Comparison of ENCODE assay signal across 11 mouse cellular contexts in the genomic region with DNA sequence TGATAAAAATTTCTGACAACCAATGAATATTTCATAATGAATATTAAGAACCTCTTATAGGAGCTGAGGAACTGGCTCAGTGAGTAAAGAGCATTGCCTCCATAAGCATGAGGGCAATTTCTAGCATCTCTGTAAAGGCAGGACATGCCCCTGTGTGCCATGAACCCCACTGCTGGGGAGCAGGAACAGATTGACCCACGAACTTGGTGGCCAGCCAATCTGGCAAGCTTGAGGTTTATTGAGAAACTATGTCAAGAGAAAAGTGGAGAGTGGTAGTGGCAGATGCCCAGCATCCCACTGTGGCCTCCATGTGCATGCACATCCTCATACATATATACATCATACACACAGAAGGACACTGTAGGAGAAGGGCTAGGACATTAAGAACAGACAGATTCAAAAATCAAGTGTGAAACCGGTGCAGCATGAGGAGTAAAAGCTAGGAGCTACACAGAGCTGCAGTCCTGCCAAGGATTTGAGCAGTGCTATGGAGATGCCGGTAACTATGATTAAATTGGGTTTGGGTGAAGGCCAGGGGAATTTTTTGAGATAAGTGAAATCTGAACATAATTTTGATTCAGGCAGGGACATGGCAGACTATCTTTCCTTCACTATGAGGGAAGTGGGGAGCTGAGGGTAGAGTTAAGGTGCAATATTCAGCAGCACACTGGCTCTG.
DNase-seq lines count a peak whose midpoint lies in the region; ATAC-seq and TF ChIP-seq lines count a peak whose summit lies in the region.
"Had no signal": no experiment of that assay in that cellular context is flagged by ENCODE, and none has a peak within 500 bp of the region (broad histone marks: within the 10 kb centered on the region; RNA-seq: fewer than 3 reads in every experiment).

No protein-coding gene starts in this region.

- peak; percentile 46 for DNase-seq in gastrocnemius, adult 2 months
- no peak for DNase-seq in gastrocnemius, postnatal 10 days
- no peak for DNase-seq in limb, embryonic 10.5 days (ENCODE audit: low spot score)
- DNase-seq in adrenal gland, adult 8-10 months, result peak; percentile 59
- peak; percentile 58 to 72 for DNase-seq in cerebellum, postnatal 25 days
- DNase-seq in spleen, postnatal 10 days (ENCODE audit: low spot score in 2 of 2), result no peak
- DNase-seq in thymus, postnatal 25 days, result no peak

- no peak overlapping the region for H3K9ac ChIP-seq in limb, embryonic 13.5 days
- H3K9ac ChIP-seq: hindbrain, embryonic 15.5 days; limb, embryonic 12.5 days had no signal

- no peaks in the 10 kb centered on the region for H3K9me3 ChIP-seq in limb, embryonic 13.5 days
- H3K9me3 ChIP-seq in limb, embryonic 10.5 days (replicated peaks), result no peaks in the 10 kb centered on the region
- H3K9me3 ChIP-seq: hindbrain, embryonic 15.5 days; limb, embryonic 12.5 days had no signal

- WGBS in limb, embryonic 13.5 days, result 86% methylated on average over 3 of the region's 3 CpGs
- WGBS in limb, embryonic 10.5 days, result 92% methylated on average over 3 of the region's 3 CpGs

- H3K27ac ChIP-seq in gastrocnemius, adult 2 months, result no peak overlapping the region
- H3K27ac ChIP-seq in limb, embryonic 13.5 days, result no peak overlapping the region
- no peak overlapping the region for H3K27ac ChIP-seq in limb, embryonic 10.5 days
- H3K27ac ChIP-seq: hindbrain, embryonic 15.5 days; limb, embryonic 12.5 days had no signal

- 0 out of 2 replicates have a peak, but pooled peaks have one; percentile 15 for ATAC-seq in limb, embryonic 13.5 days (ENCODE audit: low FRiP score, low read depth)

- intact Hi-C loops in gastrocnemius, adult 2 months (cut with DNase I), result no loop called here

- no peak overlapping the region for H3K4me2 ChIP-seq in limb, embryonic 13.5 days (replicated peaks)
- H3K4me2 ChIP-seq: hindbrain, embryonic 15.5 days; limb, embryonic 12.5 days had no signal

- TF ChIP-seq CTCF in gastrocnemius, adult 2 months (IDR thresholded peaks at IDR 0.05), result no peak

- H3K4me1 ChIP-seq in limb, embryonic 13.5 days, result peaks cover 13% of the 10 kb centered on the region
- peaks cover 15% of the 10 kb centered on the region for H3K4me1 ChIP-seq in limb, embryonic 10.5 days
- H3K4me1 ChIP-seq: hindbrain, embryonic 15.5 days had no signal

- peaks cover 6% of the 10 kb centered on the region for H3K36me3 ChIP-seq in limb, embryonic 13.5 days
- 0 out of 2 replicates have a peak, but pooled peaks cover 3% of the 10 kb centered on the region for H3K36me3 ChIP-seq in limb, embryonic 10.5 days
- H3K36me3 ChIP-seq: hindbrain, embryonic 15.5 days had no signal

- no peak overlapping the region for H3K4me3 ChIP-seq in gastrocnemius, adult 2 months
- no peak overlapping the region for H3K4me3 ChIP-seq in limb, embryonic 13.5 days
- H3K4me3 ChIP-seq in limb, embryonic 10.5 days, result no peak overlapping the region
- H3K4me3 ChIP-seq: hindbrain, embryonic 15.5 days; limb, embryonic 12.5 days had no signal

- H3K27me3 ChIP-seq in limb, embryonic 13.5 days, result no peaks in the 10 kb centered on the region
- no peaks in the 10 kb centered on the region for H3K27me3 ChIP-seq in limb, embryonic 10.5 days (ENCODE audit: low read depth, poor library complexity, severe bottlenecking)
- H3K27me3 ChIP-seq: CH12.LX; hindbrain, embryonic 15.5 days; limb, embryonic 12.5 days had no signal

Comparison
In these comparisons a context has a peak if more than half of its experiments do, and no peak if none do; other contexts are left out.
1. DNase-seq: peak in gastrocnemius, adult 2 months (single experiment), adrenal gland, adult 8-10 months (single experiment) and cerebellum, postnatal 25 days (2 of 2); none in gastrocnemius, postnatal 10 days (single experiment), limb, embryonic 10.5 days (single experiment), spleen, postnatal 10 days (0 of 2) and thymus, postnatal 25 days (single experiment).